Mouse (Mus musculus) bone marrow macrophage, adult 2 months (primary cell): ENCODE results near the gene Exo5. TPM values are rescaled to one million over a fixed set of nuclear protein-coding genes. Genes with fewer than 3 reads are reported as not detected.

Experiments used
- H3K27ac ChIP-seq: 2 replicates; pipeline ENCODE4 v1.5.1; 2012; ENCODE audit warnings: low read depth, low read length; ENCODE audit not compliant: insufficient read depth
- H3K4me1 ChIP-seq: 2 replicates; pipeline ENCODE4 v1.6.1; 2012; ENCODE audit warnings: low read length; ENCODE audit not compliant: control insufficient read depth, insufficient read depth
- H3K4me3 ChIP-seq: 2 replicates; pipeline ENCODE4 v1.5.1; 2012; ENCODE audit warnings: mild to moderate bottlenecking, low read length, moderate library complexity; ENCODE audit not compliant: insufficient read depth
- CTCF ChIP-seq: IDR thresholded peaks from 2 replicates; pipeline ENCODE4 v1.5.1; 2012; ENCODE audit warnings: low read depth, mild to moderate bottlenecking, low read length, moderate library complexity
- POLR2A ChIP-seq: IDR thresholded peaks from 2 replicates; pipeline ENCODE4 v1.6.1; 2012; ENCODE audit warnings: mild to moderate bottlenecking, low read depth, low read length, borderline replicate concordance
- polyA plus RNA-seq: library from polyadenylated mRNA; stranded (reverse); fragments of >200 nt; gene quantifications from 2 replicates; pipeline ENCODE4 v1.2.4, GENCODE M21; 2012; ENCODE audit not compliant: missing spikeins, insufficient read depth, insufficient read length

The Exo5 gene
- polyA plus RNA-seq, 1 experiment = 19.3 TPM

DNA sequence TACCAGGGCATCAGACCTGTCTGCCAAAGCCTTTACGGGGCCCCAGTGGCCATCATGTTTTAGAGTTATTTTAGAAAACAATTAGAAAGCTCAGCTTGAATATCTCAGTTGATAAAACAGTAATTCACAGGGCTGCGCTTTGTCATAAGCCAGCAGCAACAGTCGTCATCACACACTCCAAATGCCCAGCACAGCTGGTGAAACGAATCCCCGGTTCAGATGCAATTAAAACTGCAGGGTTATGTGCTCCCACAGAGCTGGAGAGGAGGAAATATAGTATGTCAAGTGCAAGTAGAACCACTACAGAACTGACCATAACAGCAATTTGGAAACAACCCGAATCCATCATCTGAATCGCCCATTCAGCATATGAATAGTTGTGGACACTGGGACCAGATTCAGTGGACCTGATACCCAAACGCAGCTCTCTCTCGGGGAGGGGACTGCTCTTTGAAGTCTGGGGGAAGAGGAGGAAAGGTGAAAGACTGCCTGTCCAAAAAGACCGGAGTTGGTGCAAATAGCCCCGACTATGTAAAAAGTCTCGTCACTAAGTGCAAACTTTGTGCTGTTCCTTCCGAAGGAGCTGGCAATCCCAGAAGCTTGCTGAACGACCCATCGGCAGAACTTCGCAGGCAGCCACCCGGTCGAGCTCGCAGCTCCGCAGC is 26.1 kb upstream of the Exo5 start:
- peak overlapping the region; percentile 85 for H3K4me3 ChIP-seq
- TF ChIP-seq POLR2A (no peak), CTCF (no peak)
- H3K4me1 ChIP-seq = peaks cover 38% of the 10 kb centered on the region
- peak overlapping the region; percentile 33 for H3K27ac ChIP-seq

DNA sequence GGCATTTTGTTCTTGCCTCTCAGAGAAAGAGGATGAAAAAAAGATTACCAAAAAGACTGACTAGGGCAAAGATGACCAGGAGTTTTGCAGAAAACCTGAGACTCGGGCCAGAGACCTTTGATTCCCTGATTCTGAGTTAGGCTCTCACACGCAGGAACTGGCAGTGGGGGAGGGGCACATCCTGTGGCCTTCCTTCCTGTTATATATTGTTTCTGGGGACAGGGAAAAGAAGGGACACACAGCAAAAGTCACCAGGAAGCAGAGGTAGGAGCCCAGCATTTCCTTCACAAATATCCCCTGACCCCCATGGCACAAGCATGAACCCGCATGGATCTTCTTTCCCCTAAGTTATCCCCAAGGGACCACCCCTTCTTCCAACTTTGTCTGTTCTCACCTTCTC is 24.1 kb upstream of the Exo5 start:
- H3K4me1 ChIP-seq = peaks cover 40% of the 10 kb centered on the region
- TF ChIP-seq CTCF (no peak), POLR2A (no peak)
- peak overlapping the region; percentile 21; the same call in 1 of the 2 replicates for H3K4me3 ChIP-seq
- peak overlapping the region; percentile 8; the same call in 1 of the 2 replicates for H3K27ac ChIP-seq

DNA sequence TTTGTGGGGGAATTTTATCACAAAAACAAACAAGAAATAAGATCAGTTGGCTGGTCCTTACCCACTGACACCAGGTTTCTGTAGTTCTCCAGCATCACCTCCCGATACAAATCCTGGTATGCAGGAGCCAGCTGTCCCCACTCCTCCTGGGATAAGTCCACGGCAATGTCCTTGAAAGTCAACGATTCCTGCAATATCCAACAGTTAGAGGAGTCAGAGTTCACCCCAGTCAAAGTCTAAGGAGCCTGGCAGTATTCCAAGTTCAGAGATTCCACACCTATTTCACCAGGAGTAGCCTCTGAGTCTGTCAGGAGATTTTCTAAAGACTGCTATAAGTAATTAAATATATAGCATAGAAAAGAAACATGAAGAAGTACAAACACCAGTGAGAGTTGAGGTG is 10.2 kb upstream of the Exo5 start:
- Histone ChIP-seq H3K4me1 (peaks cover 4% of the 10 kb centered on the region; the same call in 1 of the 2 replicates), H3K4me3 (no peak overlapping the region), H3K27ac (no peak overlapping the region)
- no peak for TF ChIP-seq CTCF
- no peak for TF ChIP-seq POLR2A

DNA sequence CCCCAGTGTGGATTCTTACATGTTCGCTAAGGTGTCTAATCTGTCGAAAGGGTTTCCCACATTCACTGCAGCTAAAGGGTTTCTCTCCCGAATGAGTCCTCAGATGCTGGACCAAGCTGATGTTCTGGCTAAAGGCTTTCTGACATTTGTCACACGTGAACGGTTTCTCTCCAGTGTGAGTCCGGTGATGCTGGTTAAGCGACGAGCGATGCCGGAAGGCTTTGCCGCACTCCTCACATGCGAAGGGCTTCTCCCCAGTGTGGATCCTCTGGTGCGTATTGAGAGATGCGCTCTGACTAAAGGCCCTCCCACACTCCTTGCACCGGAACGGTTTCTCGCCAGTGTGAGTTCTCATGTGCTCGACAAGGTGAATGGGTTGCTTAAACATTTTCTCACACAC is 5.9 kb upstream of the Exo5 start:
- H3K27ac ChIP-seq = no peak overlapping the region
- peaks cover 8% of the 10 kb centered on the region; the same call in 1 of the 2 replicates for H3K4me1 ChIP-seq
- H3K4me3 ChIP-seq = no peak overlapping the region
- TF ChIP-seq CTCF = no peak
- no peak for TF ChIP-seq POLR2A

GRCm38 (mm10) chr4:120928686-120929085 is 3.9 kb upstream of the Exo5 start:
- H3K4me1 ChIP-seq = peaks cover 4% of the 10 kb centered on the region; the same call in 1 of the 2 replicates
- H3K27ac ChIP-seq = no peak overlapping the region
- H3K4me3 ChIP-seq = no peak overlapping the region
- TF ChIP-seq CTCF = no peak
- no peak for TF ChIP-seq POLR2A

- H3K4me1 ChIP-seq = peaks cover 7% of the 10 kb centered on the region; the same call in 1 of the 2 replicates
- TF ChIP-seq POLR2A = no peak
- TF ChIP-seq CTCF = no peak
- peak overlapping the region; percentile 95; the same call in 1 of the 2 replicates for H3K4me3 ChIP-seq
- H3K27ac ChIP-seq = peak overlapping the region; percentile 85
These were observed 569 bp upstream of the Exo5 start for GRCm38 (mm10) chr4:120925386-120925785.

- H3K27ac ChIP-seq = no peak overlapping the region
- no peak overlapping the region for H3K4me3 ChIP-seq
- peaks cover 6% of the 10 kb centered on the region; the same call in 1 of the 2 replicates for H3K4me1 ChIP-seq
- TF ChIP-seq CTCF (no peak), POLR2A (no peak)
These were observed 3.4 kb downstream of the Exo5 start for GRCm38 (mm10) chr4:120921461-120921860.

GRCm38 (mm10) chr4:120914501-120914900 is 10.3 kb downstream of the Exo5 start:
- no peak for TF ChIP-seq POLR2A
- no peak for TF ChIP-seq CTCF
- no peak overlapping the region for H3K27ac ChIP-seq
- H3K4me1 ChIP-seq = peaks cover 20% of the 10 kb centered on the region
- H3K4me3 ChIP-seq = no peak overlapping the region

DNA sequence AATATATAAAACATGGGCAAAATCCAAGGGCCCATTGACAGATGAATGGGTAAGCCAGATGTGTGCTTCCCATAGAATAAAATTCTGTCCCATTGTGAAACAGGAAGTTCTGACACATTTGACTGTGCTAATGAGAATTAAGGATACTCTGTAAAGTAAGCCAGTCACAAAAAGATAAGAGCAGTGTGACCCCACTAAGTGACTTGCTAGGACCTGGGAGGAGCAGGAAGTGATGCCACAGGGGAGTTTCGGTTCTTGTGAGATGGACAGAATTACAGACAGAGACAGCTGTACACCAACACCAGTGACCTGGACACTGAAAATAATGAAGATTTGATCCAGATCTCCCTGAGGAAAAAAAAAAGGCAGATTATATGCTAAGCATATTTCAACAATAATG is 11.0 kb downstream of the Exo5 start:
- Histone ChIP-seq H3K27ac (no peak overlapping the region), H3K4me1 (peaks cover 20% of the 10 kb centered on the region), H3K4me3 (no peak overlapping the region)
- no peak for TF ChIP-seq POLR2A
- no peak for TF ChIP-seq CTCF

GRCm38 (mm10) chr4:120913443-120913842 is 11.4 kb downstream of the Exo5 start:
- Histone ChIP-seq H3K4me3 (no peak overlapping the region), H3K4me1 (peaks cover 20% of the 10 kb centered on the region), H3K27ac (no peak overlapping the region)
- TF ChIP-seq CTCF (no peak), POLR2A (no peak)
